Mouse (Mus musculus): Measurements from ENCODE around the gene Palm2. TPM values are rescaled to one million over a fixed set of nuclear protein-coding genes. Genes with fewer than 3 reads are reported as not detected.

The Palm2 gene
- polyA plus RNA-seq, 1 experiment: 0.27 TPM

DNA sequence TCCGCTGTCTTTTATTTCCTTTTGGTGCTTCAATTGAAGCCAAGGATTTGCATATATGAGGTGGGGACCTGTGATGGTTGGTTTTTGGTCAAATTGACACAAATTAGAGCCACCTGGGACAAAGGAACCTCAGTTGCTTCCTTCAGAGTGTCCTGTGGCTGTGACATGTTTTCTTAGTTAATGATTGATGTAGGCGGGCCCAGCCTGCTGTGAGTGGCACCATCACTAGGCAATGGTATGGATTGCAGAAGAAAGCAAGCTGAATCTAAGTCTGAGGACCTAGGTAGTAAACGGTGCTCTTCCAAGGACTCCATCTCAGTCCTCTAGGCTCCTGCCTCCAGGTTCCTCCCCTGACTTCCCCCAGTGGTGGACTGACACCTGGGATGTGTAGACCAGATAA, 76.5 kb downstream of the Palm2 start:
- DNase-seq: no peak
- no peaks in the 10 kb centered on the region; the same call in 1 of the 2 replicates for H3K4me1 ChIP-seq (ENCODE audit: control insufficient read depth, insufficient read depth, low read length)
- 79% methylated on average over 3 of the region's 3 CpGs for WGBS
- TF ChIP-seq CTCF (IDR thresholded peaks at IDR 0.05; ENCODE audit: insufficient read depth, low read length) (no peak), POLR2A (IDR thresholded peaks at IDR 0.05; ENCODE audit: borderline replicate concordance, extremely low read depth, low read depth, low read length) (no peak)
- no peak overlapping the region for H3K4me3 ChIP-seq (replicated peaks; ENCODE audit: extremely low read depth, low read depth, low read length)

- TF ChIP-seq CTCF (IDR thresholded peaks at IDR 0.05; ENCODE audit: insufficient read depth, low read length) (no peak), POLR2A (IDR thresholded peaks at IDR 0.05; ENCODE audit: borderline replicate concordance, extremely low read depth, low read depth, low read length) (no peak)
- 92% methylated on average over 1 of the region's 1 CpGs for WGBS
- H3K4me1 ChIP-seq (ENCODE audit: control insufficient read depth, insufficient read depth, low read length): no peaks in the 10 kb centered on the region; the same call in 1 of the 2 replicates
- H3K4me3 ChIP-seq (replicated peaks; ENCODE audit: extremely low read depth, low read depth, low read length): no peak overlapping the region
- no peak for DNase-seq
These were observed 77.7 kb downstream of the Palm2 start for GRCm38 (mm10) chr4:57511734-57512133.

GRCm38 (mm10) chr4:57513241-57513933, 79.3 kb downstream of the Palm2 start:
- no peaks in the 10 kb centered on the region; the same call in 1 of the 2 replicates for H3K4me1 ChIP-seq (ENCODE audit: control insufficient read depth, insufficient read depth, low read length)
- TF ChIP-seq POLR2A (IDR thresholded peaks at IDR 0.05; ENCODE audit: borderline replicate concordance, extremely low read depth, low read depth, low read length) (no peak), CTCF (IDR thresholded peaks at IDR 0.05; ENCODE audit: insufficient read depth, low read length) (no peak)
- no peak for DNase-seq
- 56% methylated on average over 8 of the region's 8 CpGs for WGBS
- H3K4me3 ChIP-seq (replicated peaks; ENCODE audit: extremely low read depth, low read depth, low read length): no peak overlapping the region

DNA sequence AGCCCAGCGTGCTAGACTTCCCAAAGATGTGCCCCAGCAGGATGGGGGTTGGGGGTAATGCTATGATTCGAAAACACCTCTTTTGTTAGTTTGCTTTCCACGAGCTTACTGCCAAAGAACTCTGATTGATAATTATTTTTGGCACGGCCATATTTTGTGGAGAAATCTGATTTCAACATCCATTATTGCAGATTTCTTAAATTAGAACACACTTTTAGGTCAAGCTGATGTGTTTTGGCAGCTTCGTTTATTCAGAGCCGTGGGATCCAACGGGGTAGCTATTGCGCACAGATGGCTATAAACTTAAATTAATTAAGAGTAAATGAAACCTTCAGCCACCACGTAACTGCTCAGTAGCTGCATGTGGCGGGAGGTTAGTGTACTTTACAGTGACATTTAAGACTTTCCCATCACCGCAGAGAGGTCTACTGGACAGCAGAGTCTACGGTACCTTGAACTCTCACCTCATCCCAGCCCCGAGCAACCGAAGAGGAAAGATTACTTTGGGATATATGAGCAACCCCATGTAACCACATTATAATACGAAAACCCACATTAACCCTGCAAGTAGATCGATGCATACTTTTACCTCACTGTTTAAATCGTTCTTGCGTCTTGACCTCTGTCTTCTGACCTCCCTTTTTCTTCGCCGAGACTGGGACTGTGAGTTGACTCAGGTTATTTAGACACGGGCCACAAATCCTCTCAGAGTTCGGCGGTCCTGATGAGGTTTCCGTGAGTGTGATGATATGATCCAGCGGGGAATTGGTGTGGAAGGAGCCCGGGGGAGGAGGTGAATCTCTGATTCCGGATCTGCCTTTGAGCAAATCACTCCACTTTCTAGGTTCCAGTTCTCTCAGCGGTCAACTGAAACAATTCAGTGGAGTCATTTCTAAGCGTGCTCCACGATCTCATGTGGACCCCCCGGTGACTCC, 80.2 kb downstream of the Palm2 start:
- TF ChIP-seq POLR2A (IDR thresholded peaks at IDR 0.05; ENCODE audit: borderline replicate concordance, extremely low read depth, low read depth, low read length) (no peak), CTCF (IDR thresholded peaks at IDR 0.05; ENCODE audit: insufficient read depth, low read length) (no peak)
- no peak for DNase-seq
- H3K4me1 ChIP-seq (ENCODE audit: control insufficient read depth, insufficient read depth, low read length): no peaks in the 10 kb centered on the region; the same call in 1 of the 2 replicates
- 75% methylated on average over 31 of the region's 31 CpGs for WGBS
- no peak overlapping the region for H3K4me3 ChIP-seq (replicated peaks; ENCODE audit: extremely low read depth, low read depth, low read length)

GRCm38 (mm10) chr4:57515356-57515755, 81.3 kb downstream of the Palm2 start:
- Histone ChIP-seq H3K4me1 (ENCODE audit: control insufficient read depth, insufficient read depth, low read length) (no peaks in the 10 kb centered on the region; the same call in 1 of the 2 replicates), H3K4me3 (replicated peaks; ENCODE audit: extremely low read depth, low read depth, low read length) (no peak overlapping the region)
- 63% methylated on average over 2 of the region's 2 CpGs for WGBS
- no peak for DNase-seq
- TF ChIP-seq POLR2A (IDR thresholded peaks at IDR 0.05; ENCODE audit: borderline replicate concordance, extremely low read depth, low read depth, low read length) (no peak), CTCF (IDR thresholded peaks at IDR 0.05; ENCODE audit: insufficient read depth, low read length) (no peak)

- TF ChIP-seq CTCF (IDR thresholded peaks at IDR 0.05; ENCODE audit: insufficient read depth, low read length) (no peak), POLR2A (IDR thresholded peaks at IDR 0.05; ENCODE audit: borderline replicate concordance, extremely low read depth, low read depth, low read length) (no peak)
- no peaks in the 10 kb centered on the region for H3K4me1 ChIP-seq (ENCODE audit: control insufficient read depth, insufficient read depth, low read length)
- DNase-seq: no peak
- H3K4me3 ChIP-seq (replicated peaks; ENCODE audit: extremely low read depth, low read depth, low read length): no peak overlapping the region
- 92% methylated on average over 15 of the region's 15 CpGs for WGBS
These were observed 89.4 kb downstream of the Palm2 start for GRCm38 (mm10) chr4:57523456-57523855.

DNA sequence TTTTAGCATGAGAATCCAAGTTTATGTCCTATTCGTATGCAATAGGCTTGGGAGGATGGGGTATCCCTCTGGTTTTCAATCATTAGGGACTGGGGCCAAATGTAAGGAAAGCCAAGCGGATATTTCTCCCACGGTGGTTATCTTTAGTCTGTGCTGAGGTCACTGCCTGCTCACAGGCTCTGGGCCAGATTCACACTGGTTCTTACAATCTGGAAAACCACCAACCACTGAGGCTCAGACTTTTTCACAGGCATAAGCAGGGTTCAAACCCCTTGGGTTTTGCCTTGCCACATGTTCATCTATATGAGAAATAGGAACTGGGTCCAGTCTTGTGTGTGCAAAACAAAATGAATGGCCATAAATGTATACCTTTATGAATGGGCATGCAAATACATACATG, 90.4 kb downstream of the Palm2 start:
- TF ChIP-seq POLR2A (IDR thresholded peaks at IDR 0.05; ENCODE audit: borderline replicate concordance, extremely low read depth, low read depth, low read length) (no peak), CTCF (IDR thresholded peaks at IDR 0.05; ENCODE audit: insufficient read depth, low read length) (no peak)
- WGBS: 71% methylated on average over 3 of the region's 3 CpGs
- H3K4me3 ChIP-seq (replicated peaks; ENCODE audit: extremely low read depth, low read depth, low read length): no peak overlapping the region
- no peak for DNase-seq
- H3K4me1 ChIP-seq (ENCODE audit: control insufficient read depth, insufficient read depth, low read length): no peaks in the 10 kb centered on the region

DNA sequence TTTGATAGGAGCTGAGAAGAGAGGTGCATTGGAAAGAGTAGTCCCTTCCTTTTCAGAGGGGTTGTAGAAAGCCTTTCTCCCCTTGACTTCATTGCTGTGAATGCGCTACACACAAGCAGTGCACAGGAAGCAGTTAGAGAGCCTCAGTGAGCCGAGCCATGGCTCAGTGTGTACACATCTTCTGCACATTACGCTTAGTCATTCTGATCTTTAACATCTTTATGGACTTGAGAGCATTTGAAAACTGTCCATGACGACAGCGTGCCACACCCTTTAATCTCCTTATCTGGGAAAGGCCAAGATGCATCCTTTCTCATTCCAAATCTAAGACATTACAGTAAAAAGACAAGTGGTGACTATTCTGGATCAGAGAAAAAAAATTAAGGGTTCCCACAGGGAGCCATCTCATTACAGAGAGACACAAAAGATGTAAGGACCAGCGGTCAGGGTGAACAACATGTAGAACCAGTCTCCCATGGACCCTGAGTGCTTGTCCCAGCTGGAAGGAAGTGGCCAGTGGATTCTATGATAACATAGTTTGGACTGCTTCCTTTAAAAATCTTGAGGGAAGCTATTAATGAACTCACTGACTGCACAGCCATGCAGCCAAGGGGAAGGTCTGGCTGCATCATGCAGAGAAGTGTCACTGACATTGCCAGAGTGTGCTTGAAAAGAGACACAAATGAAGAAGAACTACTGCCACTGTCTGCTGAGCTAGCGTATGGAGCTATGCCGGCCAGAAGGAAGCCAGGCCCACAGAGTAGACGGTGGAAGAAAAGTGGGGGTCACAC, 91.4 kb downstream of the Palm2 start:
- Histone ChIP-seq H3K4me3 (replicated peaks; ENCODE audit: extremely low read depth, low read depth, low read length) (no peak overlapping the region), H3K4me1 (ENCODE audit: control insufficient read depth, insufficient read depth, low read length) (no peaks in the 10 kb centered on the region)
- TF ChIP-seq POLR2A (IDR thresholded peaks at IDR 0.05; ENCODE audit: borderline replicate concordance, extremely low read depth, low read depth, low read length) (no peak), CTCF (IDR thresholded peaks at IDR 0.05; ENCODE audit: insufficient read depth, low read length) (no peak)
- no peak for DNase-seq
- WGBS: 53% methylated on average over 9 of the region's 9 CpGs

DNA sequence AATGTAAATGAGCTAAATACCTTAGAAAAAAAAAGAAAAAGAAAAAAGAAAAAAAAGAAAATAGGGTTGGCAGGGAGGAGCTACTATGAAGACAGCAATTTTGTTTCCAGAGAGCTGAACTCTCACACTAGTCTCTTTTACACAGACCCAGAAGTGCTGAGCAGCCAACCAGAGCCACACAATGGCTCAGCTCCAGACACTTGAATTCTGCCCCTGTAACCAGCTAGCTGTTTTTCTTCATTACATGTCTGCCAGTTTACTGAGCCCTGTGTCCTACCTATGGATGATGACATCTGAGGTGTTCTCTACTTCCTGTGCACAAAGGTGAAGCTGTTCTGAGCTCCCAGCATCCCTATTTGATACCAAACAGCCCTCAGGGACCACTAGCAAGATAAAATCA, 94.2 kb downstream of the Palm2 start:
- Histone ChIP-seq H3K4me3 (replicated peaks; ENCODE audit: extremely low read depth, low read depth, low read length) (no peak overlapping the region), H3K4me1 (ENCODE audit: control insufficient read depth, insufficient read depth, low read length) (no peaks in the 10 kb centered on the region)
- DNase-seq: no peak
- TF ChIP-seq CTCF (IDR thresholded peaks at IDR 0.05; ENCODE audit: insufficient read depth, low read length) (no peak), POLR2A (IDR thresholded peaks at IDR 0.05; ENCODE audit: borderline replicate concordance, extremely low read depth, low read depth, low read length) (no peak)
